Mouse (Mus musculus): ENCODE results near the gene Calu. TPM values are rescaled to one million over a fixed set of nuclear protein-coding genes. Genes with fewer than 3 reads are reported as not detected.
"Not testable (repeated sequence)": the region's sequence is repeated elsewhere in the genome, so short reads cannot be mapped to it uniquely, and the experiment has no call there.

The Calu gene
- polyA plus RNA-seq, 1 experiment from 2014 or later, result 228 TPM

DNA sequence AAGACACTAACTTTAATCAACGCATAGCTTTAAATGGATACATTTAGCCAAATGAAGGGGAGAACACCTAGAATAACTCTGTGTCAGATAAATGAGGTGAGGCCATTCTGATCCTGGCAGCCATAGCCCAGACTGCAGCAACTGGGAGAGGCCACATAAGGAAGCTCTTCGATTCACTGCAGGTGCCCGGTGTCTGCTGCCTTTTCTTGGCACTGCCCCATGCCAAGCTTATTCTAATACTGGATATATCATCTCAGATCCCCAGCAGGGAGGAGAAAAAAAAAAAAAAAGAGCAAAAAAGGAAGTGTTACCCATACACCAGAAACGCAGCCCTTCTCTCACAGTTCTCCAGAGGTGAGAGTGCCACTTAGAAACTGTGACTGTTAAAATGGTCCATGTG lies 29.5 kb downstream of the Calu start:
- 94% methylated on average over 4 of the region's 4 CpGs for WGBS
- Histone ChIP-seq H3K4me3 (no peak overlapping the region), H3K9me3 (no peaks in the 10 kb centered on the region), H3K4me1 (no peaks in the 10 kb centered on the region), H3K36me3 (replicated peaks) (peaks cover 78% of the 10 kb centered on the region), H3K27me3 (replicated peaks; ENCODE audit: low read depth, poor library complexity, severe bottlenecking) (no peaks in the 10 kb centered on the region), H3K27ac (replicated peaks) (no peak overlapping the region)
- DNase-seq (ENCODE audit: low spot score), result no peak

DNA sequence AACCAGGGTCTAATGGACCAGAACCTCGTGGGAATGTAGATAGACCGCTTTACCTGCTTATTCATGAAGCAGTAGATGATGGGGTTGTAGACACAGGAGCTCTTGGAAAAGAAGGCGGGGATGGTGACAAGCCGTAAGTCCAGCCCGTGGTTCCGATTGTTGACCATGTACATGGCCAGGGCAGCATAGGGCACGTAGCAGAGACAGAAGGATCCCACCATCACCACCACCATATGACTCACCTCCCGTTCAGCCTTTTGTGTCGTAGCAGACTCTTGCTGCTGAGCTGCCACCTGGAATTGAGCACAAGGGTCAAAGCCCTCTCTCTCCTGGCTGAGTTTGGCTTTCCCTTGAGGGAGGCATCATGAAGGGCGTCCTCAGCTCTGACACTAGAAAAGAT lies 30.8 kb downstream of the Calu start:
- H3K27me3 ChIP-seq (replicated peaks; ENCODE audit: low read depth, poor library complexity, severe bottlenecking), result no peaks in the 10 kb centered on the region

DNA sequence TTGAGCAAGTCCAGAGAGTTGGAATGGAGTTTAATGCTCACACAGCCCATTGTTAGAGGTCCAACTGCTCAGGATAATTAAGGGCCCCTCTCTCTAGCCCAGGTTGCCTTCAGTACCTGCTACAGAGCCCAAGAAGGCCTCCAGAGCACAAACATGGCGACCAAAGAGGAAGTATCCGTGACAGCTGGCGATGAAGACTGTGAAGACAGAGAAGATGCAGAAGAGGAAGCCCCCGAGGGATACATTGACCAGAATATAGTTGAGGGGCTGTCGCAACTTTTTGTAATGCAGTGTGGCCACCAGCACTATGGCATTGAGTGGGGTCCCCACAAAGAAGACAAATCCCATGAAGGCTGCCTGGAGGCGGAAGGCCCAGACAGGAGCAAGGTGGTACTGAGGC lies 32.1 kb downstream of the Calu start:
- no peak for DNase-seq (ENCODE audit: low spot score)
- no peaks in the 10 kb centered on the region for H3K27me3 ChIP-seq (replicated peaks; ENCODE audit: low read depth, poor library complexity, severe bottlenecking)
- 93% methylated on average over 6 of the region's 6 CpGs for WGBS
- no peak overlapping the region for H3K27ac ChIP-seq (replicated peaks)
- H3K4me3 ChIP-seq, result no peak overlapping the region
- H3K4me1 ChIP-seq, result no peaks in the 10 kb centered on the region
- H3K36me3 ChIP-seq (replicated peaks), result peaks cover 52% of the 10 kb centered on the region
- H3K9me3 ChIP-seq, result no peaks in the 10 kb centered on the region

More for the DNA sequence above, 30.8 kb downstream of the Calu start:
- H3K36me3 ChIP-seq (replicated peaks), result peaks cover 65% of the 10 kb centered on the region
- DNase-seq (ENCODE audit: low spot score), result no peak
- H3K9me3 ChIP-seq, result no peaks in the 10 kb centered on the region
- H3K4me3 ChIP-seq, result no peak overlapping the region
- no peak overlapping the region for H3K27ac ChIP-seq (replicated peaks)
- H3K4me1 ChIP-seq, result no peaks in the 10 kb centered on the region
- WGBS, result 94% methylated on average over 10 of the region's 10 CpGs

DNA sequence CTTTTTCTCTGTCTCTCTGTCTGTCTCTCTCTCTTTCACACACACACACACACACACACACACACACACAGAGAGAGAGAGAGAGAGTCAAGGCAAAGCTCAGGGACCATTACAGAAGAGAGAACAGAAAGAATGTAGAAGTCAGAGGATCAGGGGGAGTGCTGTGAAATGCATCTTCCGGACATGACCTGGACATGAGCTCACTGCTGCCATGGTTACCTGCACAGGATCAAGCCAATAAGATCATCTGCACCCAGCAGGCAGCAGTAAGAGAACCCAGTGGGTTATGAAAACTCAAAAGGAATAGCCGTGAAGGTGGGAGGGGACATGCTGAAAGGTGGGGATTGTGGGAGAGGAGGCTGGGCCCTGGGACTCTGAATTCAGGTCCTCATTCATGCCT lies 34.6 kb downstream of the Calu start:
- DNase-seq (ENCODE audit: low spot score), result no peak
- H3K4me1 ChIP-seq, result peaks cover 13% of the 10 kb centered on the region
- 58% methylated on average over 2 of the region's 2 CpGs for WGBS
- no peaks in the 10 kb centered on the region for H3K9me3 ChIP-seq
- no peak overlapping the region for H3K27ac ChIP-seq (replicated peaks)
- no peak overlapping the region for H3K4me3 ChIP-seq
- H3K36me3 ChIP-seq (replicated peaks), result peaks cover 27% of the 10 kb centered on the region
- H3K27me3 ChIP-seq (replicated peaks; ENCODE audit: low read depth, poor library complexity, severe bottlenecking), result peaks cover 4% of the 10 kb centered on the region; the same call in 1 of the 2 replicates

DNA sequence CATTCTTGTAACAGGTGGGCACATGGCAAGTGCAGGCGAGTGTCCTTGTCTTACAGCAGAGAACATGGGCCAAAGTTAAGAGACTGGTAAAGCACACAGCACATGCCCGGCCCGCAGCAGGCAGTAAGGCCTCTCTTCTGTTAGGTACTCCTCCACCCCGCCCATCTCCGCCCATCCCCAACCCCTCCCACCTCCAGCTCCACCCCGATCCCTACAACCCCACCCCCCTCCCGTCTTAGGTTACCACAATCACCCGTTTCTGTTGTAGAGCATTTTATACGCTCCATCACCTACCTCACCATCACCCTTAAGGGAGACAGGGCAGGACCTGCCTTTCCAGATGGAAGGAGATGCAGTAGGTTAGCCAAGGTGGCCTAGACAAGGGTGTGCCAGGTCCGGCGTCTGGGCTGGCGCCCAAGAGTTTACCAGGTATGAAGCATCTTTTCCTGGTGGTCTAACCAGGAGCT lies 40.2 kb downstream of the Calu start, which contains the start of gene Opn1sw:
Opn1sw (minus strand) TSS at position 417 of the 467 bp plus-strand sequence.
- Histone ChIP-seq H3K4me3 (peak within 1 kb of the TSS; percentile 46), H3K36me3 (replicated peaks) (no peaks in the 10 kb centered on the region), H3K4me1 (peaks cover 30% of the 10 kb centered on the region), H3K9me3 (no peaks in the 10 kb centered on the region), H3K27me3 (replicated peaks; ENCODE audit: low read depth, poor library complexity, severe bottlenecking) (peaks cover 32% of the 10 kb centered on the region), H3K27ac (replicated peaks) (peak within 1 kb of the TSS; percentile 24; the same call in 1 of the 2 replicates)
- 3% methylated on average over 12 of the region's 12 CpGs for WGBS
- DNase-seq (ENCODE audit: low spot score), result peak; percentile 76

DNA sequence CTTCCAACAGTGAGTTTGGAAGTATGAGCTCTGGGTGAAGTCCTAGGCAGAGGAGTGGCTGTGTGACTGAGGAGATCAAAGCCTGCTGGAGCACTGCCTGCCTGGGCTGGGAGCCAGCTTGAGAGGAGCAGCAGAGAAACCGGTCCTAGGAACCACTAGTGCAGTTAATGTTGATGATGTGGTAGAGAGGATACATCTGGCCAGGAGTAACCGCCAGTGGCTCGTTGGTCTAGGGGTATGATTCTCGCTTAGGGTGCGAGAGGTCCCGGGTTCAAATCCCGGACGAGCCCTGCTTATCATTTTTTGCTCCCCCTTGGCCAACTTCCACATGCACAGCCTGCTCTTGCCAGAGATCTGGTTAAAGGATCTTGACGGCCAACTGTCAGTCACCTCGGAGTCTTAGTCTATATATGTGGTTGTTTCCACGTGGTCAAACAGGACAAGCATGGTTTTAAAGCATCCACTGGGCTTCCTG lies 40.8 kb downstream of the Calu start:
- no peaks in the 10 kb centered on the region for H3K9me3 ChIP-seq
- H3K4me3 ChIP-seq, result peak overlapping the region; percentile 46
- H3K4me1 ChIP-seq, result peaks cover 30% of the 10 kb centered on the region
- peak; percentile 71 for DNase-seq (ENCODE audit: low spot score)
- no peaks in the 10 kb centered on the region for H3K36me3 ChIP-seq (replicated peaks)
- 9% methylated on average over 11 of the region's 11 CpGs for WGBS
- 0 out of 2 replicates have a peak overlapping the region, but pooled peaks have one; percentile 1 for H3K27ac ChIP-seq (replicated peaks)
- peaks cover 36% of the 10 kb centered on the region for H3K27me3 ChIP-seq (replicated peaks; ENCODE audit: low read depth, poor library complexity, severe bottlenecking)

DNA sequence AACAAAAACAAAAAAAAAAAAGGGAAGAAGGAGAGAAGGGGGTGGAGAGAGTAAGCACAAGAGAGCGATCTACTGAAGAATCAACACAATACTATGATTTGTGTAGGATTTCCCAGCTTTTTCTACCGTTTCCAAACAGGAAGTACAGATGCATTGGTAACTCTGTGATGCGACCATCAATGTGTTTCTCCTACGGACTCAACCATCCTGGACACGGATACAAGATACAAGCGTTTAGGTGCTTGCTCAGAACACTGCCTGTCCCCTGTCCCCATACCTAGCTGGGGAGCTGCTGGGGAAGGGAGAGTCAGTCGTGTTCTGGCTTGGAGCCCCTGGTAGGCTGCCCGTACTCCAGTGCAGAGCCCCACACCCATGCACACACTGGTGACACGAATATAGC lies 41.6 kb downstream of the Calu start:
- no peak overlapping the region for H3K27ac ChIP-seq (replicated peaks)
- peaks cover 30% of the 10 kb centered on the region for H3K4me1 ChIP-seq
- H3K9me3 ChIP-seq, result no peaks in the 10 kb centered on the region
- no peak overlapping the region for H3K4me3 ChIP-seq
- H3K27me3 ChIP-seq (replicated peaks; ENCODE audit: low read depth, poor library complexity, severe bottlenecking), result peaks cover 41% of the 10 kb centered on the region
- no peaks in the 10 kb centered on the region for H3K36me3 ChIP-seq (replicated peaks)
- no peak for DNase-seq (ENCODE audit: low spot score)
- WGBS, result 51% methylated on average over 9 of the region's 9 CpGs

DNA sequence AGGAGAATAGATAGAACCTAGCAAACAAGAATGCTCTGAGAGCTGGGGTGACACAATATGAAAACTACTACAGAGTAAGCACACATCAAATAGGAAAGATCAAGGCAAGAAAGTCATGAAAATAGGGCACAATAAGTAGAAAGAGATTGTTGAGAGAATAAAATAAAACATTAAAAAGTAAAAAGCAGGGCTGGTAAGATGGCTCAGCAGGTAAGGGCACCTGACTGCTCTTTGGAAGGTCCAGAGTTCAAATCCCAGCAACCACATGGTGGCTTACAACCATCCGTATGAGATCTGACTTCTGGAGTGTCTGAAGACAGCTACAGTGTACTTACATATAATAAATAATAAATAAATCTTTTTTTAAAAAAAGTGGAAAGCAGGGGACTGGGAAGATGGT lies 42.6 kb downstream of the Calu start:
- DNase-seq (ENCODE audit: low spot score), result not testable (repeated sequence)
- H3K27me3 ChIP-seq (replicated peaks; ENCODE audit: low read depth, poor library complexity, severe bottlenecking), result peaks cover 52% of the 10 kb centered on the region
- WGBS, result 89% methylated on average over 1 of the region's 1 CpGs

DNA sequence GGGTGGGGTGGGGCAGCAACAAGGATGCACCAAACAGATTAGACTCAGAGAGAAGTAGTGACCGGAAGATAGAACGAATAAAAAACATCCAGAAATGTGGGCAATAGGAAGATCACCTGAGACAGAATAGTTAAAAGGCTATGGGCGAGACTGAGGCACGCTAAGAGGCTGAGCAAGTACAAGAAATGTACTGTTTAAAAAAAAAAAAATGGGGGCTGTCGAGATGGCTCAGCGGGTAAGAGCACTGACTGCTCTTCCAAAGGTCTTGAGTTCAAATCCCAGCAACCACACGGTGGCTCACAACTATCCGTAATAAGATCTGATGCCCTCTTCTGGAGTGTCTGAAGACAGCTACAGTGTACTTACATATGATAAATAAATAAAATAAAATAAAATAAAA lies 43.4 kb downstream of the Calu start:
- 78% methylated on average over 8 of the region's 8 CpGs for WGBS
- not testable (repeated sequence) for H3K4me3 ChIP-seq; H3K36me3 ChIP-seq (replicated peaks); H3K27ac ChIP-seq (replicated peaks); DNase-seq (ENCODE audit: low spot score); H3K9me3 ChIP-seq
- Histone ChIP-seq H3K4me1 (peaks cover 34% of the 10 kb centered on the region), H3K27me3 (replicated peaks; ENCODE audit: low read depth, poor library complexity, severe bottlenecking) (peaks cover 59% of the 10 kb centered on the region)

More for the DNA sequence above, 42.6 kb downstream of the Calu start:
- not testable (repeated sequence) for H3K9me3 ChIP-seq; H3K4me3 ChIP-seq; H3K36me3 ChIP-seq (replicated peaks); H3K27ac ChIP-seq (replicated peaks)
- H3K4me1 ChIP-seq, result peaks cover 31% of the 10 kb centered on the region

DNA sequence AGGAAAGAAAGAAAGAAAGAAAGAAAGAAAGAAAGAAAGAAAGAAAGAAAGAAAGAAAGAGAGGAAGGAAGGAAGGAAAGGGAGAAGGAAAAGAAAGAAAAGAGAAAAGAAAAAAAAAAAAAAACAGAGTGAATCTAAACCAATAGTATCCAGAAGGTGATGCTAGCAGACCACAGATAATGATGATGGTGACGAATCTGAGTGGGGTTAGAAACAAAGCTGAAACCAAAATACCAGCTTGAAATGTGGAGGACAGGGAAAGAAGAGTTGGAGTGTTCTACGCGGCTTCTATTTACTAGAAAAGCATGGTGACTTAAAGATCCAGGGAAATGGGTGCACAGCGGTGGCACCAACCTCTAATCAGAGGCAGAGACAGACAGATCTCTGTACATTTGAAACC lies 43.9 kb downstream of the Calu start:
- Histone ChIP-seq H3K9me3 (no peaks in the 10 kb centered on the region), H3K36me3 (replicated peaks) (no peaks in the 10 kb centered on the region), H3K27me3 (replicated peaks; ENCODE audit: low read depth, poor library complexity, severe bottlenecking) (peaks cover 65% of the 10 kb centered on the region), H3K27ac (replicated peaks) (no peak overlapping the region), H3K4me3 (no peak overlapping the region), H3K4me1 (peaks cover 34% of the 10 kb centered on the region)
- DNase-seq (ENCODE audit: low spot score), result no peak
- WGBS, result 71% methylated on average over 4 of the region's 4 CpGs

DNA sequence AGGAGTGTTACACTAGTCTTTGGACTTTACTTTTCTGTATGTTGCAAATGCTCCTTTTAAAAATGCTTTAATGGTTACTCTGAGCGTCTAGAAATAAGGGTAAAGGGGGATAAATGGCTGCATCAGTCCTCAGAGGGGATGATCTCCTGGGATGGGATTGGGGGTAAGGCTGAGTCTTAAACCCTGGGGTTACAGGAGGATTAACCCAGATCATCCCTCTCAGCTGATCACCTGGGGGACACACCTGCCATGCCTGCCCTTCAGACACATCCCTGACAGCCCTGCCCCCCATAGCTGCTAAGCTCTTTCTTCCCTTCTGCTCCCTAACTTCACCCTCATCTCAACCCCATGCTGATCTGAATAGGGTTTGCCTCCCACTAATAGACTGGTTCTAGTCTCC lies 46.4 kb downstream of the Calu start:
- H3K9me3 ChIP-seq, result no peaks in the 10 kb centered on the region
- H3K4me3 ChIP-seq, result no peak overlapping the region
- no peak overlapping the region for H3K27ac ChIP-seq (replicated peaks)
- peaks cover 25% of the 10 kb centered on the region for H3K4me1 ChIP-seq
- DNase-seq (ENCODE audit: low spot score), result no peak
- H3K27me3 ChIP-seq (replicated peaks; ENCODE audit: low read depth, poor library complexity, severe bottlenecking), result peaks cover 66% of the 10 kb centered on the region
- 31% methylated on average over 1 of the region's 1 CpGs for WGBS
- H3K36me3 ChIP-seq (replicated peaks), result peaks cover 4% of the 10 kb centered on the region; the same call in 1 of the 2 replicates

DNA sequence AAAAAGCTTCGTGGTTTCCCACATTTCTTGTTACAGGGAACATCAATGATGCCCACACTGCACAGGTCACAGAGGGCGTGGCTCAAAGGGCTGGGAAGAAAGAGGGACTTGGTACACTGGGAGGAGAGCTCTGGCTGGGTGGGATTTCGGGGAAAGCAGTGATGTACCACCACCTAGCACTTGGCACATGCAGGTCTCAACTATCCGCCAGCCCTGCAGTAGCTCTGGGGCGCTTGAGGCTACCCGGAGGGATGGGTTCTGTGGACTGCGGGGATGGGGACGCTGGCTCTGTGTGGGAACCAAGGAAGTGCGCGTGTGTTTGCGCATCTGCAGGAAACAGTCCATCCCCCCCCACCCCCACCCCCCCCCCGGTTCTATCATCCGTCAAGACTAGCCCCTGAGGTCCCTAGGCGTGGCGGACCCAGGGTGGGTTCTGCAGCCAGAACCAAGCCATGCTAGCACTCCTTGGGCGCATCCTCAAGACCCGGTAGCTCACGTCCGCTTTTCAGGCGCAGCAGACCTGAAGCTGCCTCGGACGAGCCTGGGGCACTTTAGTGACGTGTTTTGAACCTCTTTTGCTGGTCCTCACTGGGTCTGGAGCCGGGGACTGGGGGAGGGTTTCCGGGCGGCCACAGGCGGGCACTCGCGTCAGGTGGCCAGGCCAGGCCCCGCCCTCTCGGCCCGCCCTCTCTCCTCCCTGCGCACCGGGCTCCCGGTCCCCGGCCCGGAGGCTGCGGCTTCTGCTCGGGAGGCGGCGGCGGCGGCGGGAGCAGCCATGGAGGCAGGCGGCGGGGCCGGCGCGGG lies 48.2 kb downstream of the Calu start, which contains the start of gene Ccdc136:
Ccdc136 (plus strand) TSS at position 400 of the 804 bp plus-strand sequence.
- WGBS, result under 1% methylated on average over 49 of the region's 49 CpGs
- H3K4me3 ChIP-seq, result peak within 1 kb of the TSS; percentile 85
- H3K27me3 ChIP-seq (replicated peaks; ENCODE audit: low read depth, poor library complexity, severe bottlenecking), result peaks cover 63% of the 10 kb centered on the region
- peak; percentile 88 for DNase-seq (ENCODE audit: low spot score)
- H3K27ac ChIP-seq (replicated peaks), result peak within 1 kb of the TSS; percentile 82
- peaks cover 25% of the 10 kb centered on the region for H3K4me1 ChIP-seq
- H3K36me3 ChIP-seq (replicated peaks), result peaks cover 11% of the 10 kb centered on the region; the same call in 1 of the 2 replicates
- H3K9me3 ChIP-seq, result no peaks in the 10 kb centered on the region
